Mouse (Mus musculus): ENCODE measurements around the gene Oprl1. TPM values are rescaled to one million over a fixed set of nuclear protein-coding genes. Genes with fewer than 3 reads are reported as not detected.

Oprl1 gene
- polyA plus RNA-seq, 1 experiment from 2014 or later: 3.0 TPM

Other genes starting within 250 kb of the Oprl1 start
- gene Abhd16b, start 221.8 kb upstream of the Oprl1 start, polyA plus RNA-seq (2014; fragmentation: Nextera tagmentation; extraction: Ambion mirVana): 0.27 and 0.38 TPM in 2 replicates
- 175 and 178 TPM in 2 replicates for gene Tpd52l2, start 217.9 kb upstream of the Oprl1 start, polyA plus RNA-seq (2014; fragmentation: Nextera tagmentation; extraction: Ambion mirVana)
- 78.8 and 83.1 TPM in 2 replicates for gene Dnajc5, start 194.5 kb upstream of the Oprl1 start, polyA plus RNA-seq (2014; fragmentation: Nextera tagmentation; extraction: Ambion mirVana)
- gene Uckl1, start 130.1 kb upstream of the Oprl1 start, polyA plus RNA-seq (2014; fragmentation: Nextera tagmentation; extraction: Ambion mirVana): 56.3 and 56.8 TPM in 2 replicates
- gene Prpf6, start 123.1 kb upstream of the Oprl1 start, polyA plus RNA-seq (2014; fragmentation: Nextera tagmentation; extraction: Ambion mirVana): 57.9 and 60.2 TPM in 2 replicates
- 50.6 and 51.6 TPM in 2 replicates for gene Zfp512b, start 122.2 kb upstream of the Oprl1 start, polyA plus RNA-seq (2014; fragmentation: Nextera tagmentation; extraction: Ambion mirVana)
- gene Samd10, start 115.8 kb upstream of the Oprl1 start, polyA plus RNA-seq (2014; fragmentation: Nextera tagmentation; extraction: Ambion mirVana): 33.1 and 35.0 TPM in 2 replicates
- not detected in 2 replicates for gene Gm29797, start 58.0 kb upstream of the Oprl1 start, polyA plus RNA-seq (2014; fragmentation: Nextera tagmentation; extraction: Ambion mirVana)
- gene Sox18, start 43.4 kb upstream of the Oprl1 start, polyA plus RNA-seq (2014; fragmentation: Nextera tagmentation; extraction: Ambion mirVana): 25.9 and 28.4 TPM in 2 replicates
- gene Tcea2, start 34.7 kb upstream of the Oprl1 start, polyA plus RNA-seq (2014; fragmentation: Nextera tagmentation; extraction: Ambion mirVana): 35.3 and 36.7 TPM in 2 replicates
- gene Rgs19, start 21.0 kb upstream of the Oprl1 start, polyA plus RNA-seq (2014; fragmentation: Nextera tagmentation; extraction: Ambion mirVana): 78.8 and 88.8 TPM in 2 replicates
- gene Lkaaear1, start 16.6 kb upstream of the Oprl1 start, polyA plus RNA-seq (2014; fragmentation: Nextera tagmentation; extraction: Ambion mirVana): not detected in 2 replicates
- 3.0 and 3.5 TPM in 2 replicates for gene Myt1, start 48.3 kb downstream of the Oprl1 start, polyA plus RNA-seq (2014; fragmentation: Nextera tagmentation; extraction: Ambion mirVana)
- gene Pcmtd2, start 122.8 kb downstream of the Oprl1 start, polyA plus RNA-seq (2014; fragmentation: Nextera tagmentation; extraction: Ambion mirVana): 25.4 and 30.5 TPM in 2 replicates
- gene Polr3k, start 149.3 kb downstream of the Oprl1 start, polyA plus RNA-seq (2014; fragmentation: Nextera tagmentation; extraction: Ambion mirVana): 93.2 and 96.0 TPM in 2 replicates

All from stomach, embryonic 14.5 days (tissue).